Mouse (Mus musculus) embryonic fibroblast, embryonic 13.5 days (primary cell): ENCODE measurements around the gene Olfml2b. TPM values are rescaled to one million over a fixed set of nuclear protein-coding genes. Genes with fewer than 3 reads are reported as not detected.

Source experiments
- H3K27ac ChIP-seq: 2 replicates; pipeline ENCODE4 v1.5.1; 2012; ENCODE audit warnings: low read length, control low read depth, inconsistent platforms; ENCODE audit not compliant: insufficient read depth
- H3K4me1 ChIP-seq: 2 replicates; pipeline ENCODE4 v1.6.1; 2011; ENCODE audit warnings: low read length; ENCODE audit not compliant: control insufficient read depth, insufficient read depth
- H3K4me3 ChIP-seq: 2 replicates; pipeline ENCODE4 v1.5.1; 2011; ENCODE audit warnings: mild to moderate bottlenecking, control low read depth, low read length; ENCODE audit not compliant: insufficient read depth
- CTCF ChIP-seq: IDR thresholded peaks from 2 replicates; pipeline ENCODE4 v1.5.1; 2011; ENCODE audit warnings: mild to moderate bottlenecking, control low read depth, low read length, moderate library complexity, borderline replicate concordance; ENCODE audit not compliant: insufficient read depth
- POLR2A ChIP-seq: IDR thresholded peaks from 2 replicates; pipeline ENCODE4 v1.6.1; 2011; ENCODE audit warnings: low read depth, mild to moderate bottlenecking, control low read depth, low read length, moderate library complexity
- polyA plus RNA-seq: library from polyadenylated mRNA; stranded (reverse); fragments of >200 nt; gene quantifications from 2 replicates; pipeline ENCODE4 v1.2.4, GENCODE M21; 2011; ENCODE audit warnings: low read depth; ENCODE audit not compliant: missing spikeins, insufficient read length

The Olfml2b gene
- polyA plus RNA-seq, 1 experiment = 59.1 TPM

DNA sequence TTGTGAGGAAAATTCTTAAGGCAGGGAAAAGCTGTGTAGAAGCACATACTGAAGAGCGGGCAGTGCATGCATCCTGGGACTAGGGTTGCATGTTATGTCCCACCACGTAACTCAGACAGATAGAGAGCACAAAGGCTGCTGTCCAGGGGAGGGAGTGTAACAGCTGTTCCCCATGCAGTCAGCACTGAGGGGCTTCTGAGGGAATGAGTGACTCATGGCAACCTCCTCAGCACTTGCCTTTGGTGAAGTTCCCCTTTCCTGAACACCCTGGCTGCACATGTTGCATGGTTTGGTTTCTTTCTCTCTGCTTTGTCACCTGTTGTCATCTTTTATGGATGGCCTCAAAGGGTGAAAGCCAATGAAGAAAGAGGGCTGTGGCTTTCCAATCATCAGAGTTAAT is 57.9 kb downstream of the Olfml2b start:
- Histone ChIP-seq H3K27ac (no peak overlapping the region), H3K4me1 (peaks cover 18% of the 10 kb centered on the region; the same call in 1 of the 2 replicates), H3K4me3 (no peak overlapping the region)
- TF ChIP-seq CTCF (no peak), POLR2A (no peak)

DNA sequence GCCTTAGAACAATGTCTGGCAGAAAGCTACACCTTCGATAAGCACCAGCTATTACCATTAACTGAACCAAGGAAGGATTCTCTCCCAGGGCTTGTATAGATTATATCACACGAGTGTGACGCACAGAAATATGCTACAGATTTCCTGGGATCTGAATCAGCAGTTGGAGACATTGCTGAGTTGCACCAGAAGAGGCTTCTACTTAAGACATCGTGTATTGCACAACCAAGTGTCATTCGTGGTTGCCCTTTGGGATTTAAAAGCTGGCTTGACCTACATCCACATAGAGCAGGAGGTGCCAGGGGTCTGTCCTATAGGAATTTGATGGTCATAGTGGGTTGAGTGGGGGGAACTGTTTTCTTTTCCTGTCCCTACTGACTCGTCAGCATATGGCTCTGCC is 58.6 kb downstream of the Olfml2b start:
- H3K4me3 ChIP-seq = no peak overlapping the region
- no peak for TF ChIP-seq POLR2A
- TF ChIP-seq CTCF = no peak
- H3K27ac ChIP-seq = no peak overlapping the region
- H3K4me1 ChIP-seq = peaks cover 18% of the 10 kb centered on the region; the same call in 1 of the 2 replicates

DNA sequence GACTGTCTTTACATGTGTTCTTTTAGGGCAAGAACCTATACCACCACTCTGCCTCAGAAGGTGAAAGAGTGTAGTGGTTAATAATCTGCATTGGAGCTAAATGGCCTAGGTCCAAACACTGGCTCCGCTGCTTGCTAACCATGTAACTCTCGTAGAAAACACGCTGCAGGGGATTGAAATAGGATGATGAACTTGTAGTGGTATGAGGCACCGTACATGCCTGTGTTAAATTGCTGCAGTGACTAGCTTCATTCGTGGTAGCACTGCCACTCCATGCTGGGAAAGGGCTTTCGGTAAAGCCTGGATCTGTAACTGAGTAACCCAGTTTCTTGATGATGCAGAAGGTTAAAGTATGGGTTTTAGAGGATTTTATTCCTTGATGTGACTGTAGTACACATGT is 59.8 kb downstream of the Olfml2b start:
- TF ChIP-seq CTCF (no peak), POLR2A (no peak)
- Histone ChIP-seq H3K4me1 (peaks cover 16% of the 10 kb centered on the region; the same call in 1 of the 2 replicates), H3K4me3 (no peak overlapping the region), H3K27ac (no peak overlapping the region)

GRCm38 (mm10) chr1:170704911-170705594 is 60.7 kb downstream of the Olfml2b start:
- no peak overlapping the region for H3K27ac ChIP-seq
- peaks cover 10% of the 10 kb centered on the region; the same call in 1 of the 2 replicates for H3K4me1 ChIP-seq
- no peak for TF ChIP-seq CTCF
- TF ChIP-seq POLR2A = no peak
- no peak overlapping the region for H3K4me3 ChIP-seq

- TF ChIP-seq POLR2A (no peak), CTCF (no peak)
- no peak overlapping the region for H3K27ac ChIP-seq
Measured at GRCm38 (mm10) chr1:170706046-170706445, 61.7 kb downstream of the Olfml2b start.

GRCm38 (mm10) chr1:170709034-170709433 is 64.7 kb downstream of the Olfml2b start:
- no peak overlapping the region for H3K27ac ChIP-seq
- TF ChIP-seq POLR2A = no peak
- no peak for TF ChIP-seq CTCF
- H3K4me1 ChIP-seq = 0 out of 2 replicates have a peak, but pooled peaks cover 3% of the 10 kb centered on the region
- no peak overlapping the region for H3K4me3 ChIP-seq

More at GRCm38 (mm10) chr1:170706046-170706445, 61.7 kb downstream of the Olfml2b start:
- peaks cover 8% of the 10 kb centered on the region; the same call in 1 of the 2 replicates for H3K4me1 ChIP-seq
- no peak overlapping the region for H3K4me3 ChIP-seq

DNA sequence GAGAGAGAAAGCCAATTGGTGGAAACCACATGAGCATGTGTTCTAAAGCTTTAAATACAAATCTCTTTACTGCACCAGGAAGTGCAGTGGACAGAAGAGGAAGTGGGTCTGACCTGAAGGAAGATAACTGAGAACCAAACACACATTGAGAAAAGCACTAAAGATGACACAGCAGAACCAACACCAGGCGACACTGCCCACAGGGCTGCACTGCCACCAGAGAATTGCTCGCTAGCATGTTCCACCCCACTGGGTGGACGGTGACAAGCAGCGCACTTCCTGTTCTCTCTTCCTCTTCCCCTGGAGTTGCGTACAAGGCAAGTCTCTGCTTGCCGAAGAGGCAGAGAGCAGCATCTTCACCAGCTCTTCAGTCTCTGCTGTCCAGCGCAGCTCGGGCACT is 65.1 kb downstream of the Olfml2b start:
- TF ChIP-seq POLR2A = no peak
- no peak for TF ChIP-seq CTCF
- H3K27ac ChIP-seq = no peak overlapping the region
- 0 out of 2 replicates have a peak, but pooled peaks cover 3% of the 10 kb centered on the region for H3K4me1 ChIP-seq
- H3K4me3 ChIP-seq = no peak overlapping the region

- TF ChIP-seq POLR2A (no peak), CTCF (no peak)
- Histone ChIP-seq H3K27ac (no peak overlapping the region), H3K4me1 (0 out of 2 replicates have a peak, but pooled peaks cover 3% of the 10 kb centered on the region), H3K4me3 (no peak overlapping the region)
Measured at GRCm38 (mm10) chr1:170709969-170710368, 65.6 kb downstream of the Olfml2b start.

- TF ChIP-seq CTCF = no peak
- no peak for TF ChIP-seq POLR2A
- H3K27ac ChIP-seq = no peak overlapping the region
- no peaks in the 10 kb centered on the region for H3K4me1 ChIP-seq
- H3K4me3 ChIP-seq = no peak overlapping the region
Measured at GRCm38 (mm10) chr1:170711731-170712130, 67.4 kb downstream of the Olfml2b start.

GRCm38 (mm10) chr1:170717241-170717828 is 73.0 kb downstream of the Olfml2b start:
- TF ChIP-seq CTCF = no peak
- TF ChIP-seq POLR2A = no peak
- H3K4me3 ChIP-seq = no peak overlapping the region
- no peak overlapping the region for H3K27ac ChIP-seq
- H3K4me1 ChIP-seq = peaks cover 3% of the 10 kb centered on the region; the same call in 1 of the 2 replicates
